Mouse (Mus musculus) lung, postnatal 36 days (tissue): Measurements from ENCODE around the gene Pwwp2a.

ENCODE experiments used
- DNase-seq: peaks from one replicate; pipeline ENCODE4 v3.0.0; 2022; ENCODE audit warnings: mixed read lengths

Gene Pwwp2a

DNA sequence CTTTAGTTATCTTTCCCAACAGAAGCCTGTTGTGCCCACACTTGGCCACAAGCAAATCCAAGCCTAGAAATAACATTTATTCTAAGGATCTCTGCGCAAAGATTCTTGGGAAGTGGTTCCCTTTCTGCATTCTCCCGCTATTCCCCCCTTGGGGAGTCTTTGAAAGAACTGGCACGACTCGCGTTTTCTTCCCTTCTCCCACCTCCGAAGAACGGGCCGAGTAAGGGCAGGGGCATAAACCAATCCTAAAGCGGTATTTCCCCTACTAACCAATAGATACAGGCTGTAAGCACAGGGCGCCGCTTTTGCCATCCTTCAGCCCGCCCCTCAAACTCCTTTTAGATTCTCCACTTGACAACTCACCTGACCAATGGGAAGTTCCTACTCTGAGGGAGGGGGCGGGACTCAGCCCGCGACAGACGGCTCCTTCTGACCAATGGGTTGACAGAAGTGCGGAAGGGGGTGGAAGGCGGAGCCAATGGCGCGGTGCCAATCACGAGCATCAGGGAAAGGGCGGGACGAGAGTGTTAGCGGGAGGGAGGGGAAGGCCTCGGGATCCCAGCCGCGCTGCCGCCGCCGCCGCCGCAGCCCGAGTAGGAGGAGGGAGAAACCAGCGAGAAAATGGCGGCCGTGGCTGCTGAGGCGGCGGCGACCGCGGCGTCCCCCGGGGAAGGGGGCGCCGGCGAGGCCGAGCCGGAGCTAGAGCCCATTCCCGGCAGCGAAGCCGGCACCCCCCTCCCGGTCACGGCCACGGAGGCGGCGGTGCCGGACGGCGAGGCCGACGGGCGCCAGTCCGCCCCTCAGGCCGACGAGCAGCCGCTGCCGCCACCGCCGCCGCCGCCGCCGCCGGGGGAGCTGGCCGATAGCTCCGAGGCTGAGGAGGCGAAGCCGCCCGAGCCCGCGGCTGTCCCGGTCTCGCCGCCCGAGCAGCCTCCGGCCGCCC is at the start of gene Pwwp2a:
Gene Pwwp2a (plus strand): TSS at position 527 of the 943 bp plus-strand sequence.
- DNase-seq: peak; percentile 98

DNA sequence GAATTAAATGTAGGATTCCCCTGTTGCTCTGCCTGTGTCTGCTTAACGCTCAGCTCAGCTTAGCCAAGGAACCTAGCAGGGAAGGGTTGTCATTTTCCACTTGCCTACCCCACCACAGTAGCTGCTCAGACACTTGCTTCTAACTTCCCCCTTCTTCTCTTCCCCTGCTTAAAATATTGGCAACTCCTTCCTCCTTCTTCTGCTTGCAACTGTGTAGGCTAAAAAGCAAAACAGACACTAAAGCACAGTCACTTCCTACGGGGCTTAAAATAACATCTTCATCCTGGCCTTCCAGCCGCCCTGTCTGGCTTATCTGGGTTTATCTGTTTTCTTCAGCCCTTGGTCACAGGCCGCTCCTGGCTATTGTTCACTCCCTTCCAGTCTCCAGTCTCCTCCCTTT is 49.2 kb upstream of the Pwwp2a start:
- peak; percentile 30 for DNase-seq

DNA sequence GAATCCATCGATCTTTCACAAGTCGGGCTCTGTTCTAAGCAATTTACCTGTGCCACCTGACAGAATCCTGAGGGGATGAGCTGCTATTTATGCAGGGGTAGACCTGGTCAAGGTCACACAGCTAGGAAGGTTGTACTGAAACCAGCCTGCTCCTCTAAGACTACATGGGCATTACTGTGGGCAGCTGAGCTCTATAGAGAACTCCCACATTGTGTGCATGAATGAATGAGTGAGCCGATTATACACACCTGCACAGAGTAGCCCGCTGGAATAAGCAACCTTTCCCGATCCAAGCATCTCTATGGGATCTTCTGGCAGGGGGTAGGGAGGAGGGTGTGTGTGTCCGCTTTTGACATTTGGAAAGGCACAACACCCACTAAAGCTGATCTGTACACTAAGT is 48.6 kb upstream of the Pwwp2a start:
- DNase-seq: no peak

DNA sequence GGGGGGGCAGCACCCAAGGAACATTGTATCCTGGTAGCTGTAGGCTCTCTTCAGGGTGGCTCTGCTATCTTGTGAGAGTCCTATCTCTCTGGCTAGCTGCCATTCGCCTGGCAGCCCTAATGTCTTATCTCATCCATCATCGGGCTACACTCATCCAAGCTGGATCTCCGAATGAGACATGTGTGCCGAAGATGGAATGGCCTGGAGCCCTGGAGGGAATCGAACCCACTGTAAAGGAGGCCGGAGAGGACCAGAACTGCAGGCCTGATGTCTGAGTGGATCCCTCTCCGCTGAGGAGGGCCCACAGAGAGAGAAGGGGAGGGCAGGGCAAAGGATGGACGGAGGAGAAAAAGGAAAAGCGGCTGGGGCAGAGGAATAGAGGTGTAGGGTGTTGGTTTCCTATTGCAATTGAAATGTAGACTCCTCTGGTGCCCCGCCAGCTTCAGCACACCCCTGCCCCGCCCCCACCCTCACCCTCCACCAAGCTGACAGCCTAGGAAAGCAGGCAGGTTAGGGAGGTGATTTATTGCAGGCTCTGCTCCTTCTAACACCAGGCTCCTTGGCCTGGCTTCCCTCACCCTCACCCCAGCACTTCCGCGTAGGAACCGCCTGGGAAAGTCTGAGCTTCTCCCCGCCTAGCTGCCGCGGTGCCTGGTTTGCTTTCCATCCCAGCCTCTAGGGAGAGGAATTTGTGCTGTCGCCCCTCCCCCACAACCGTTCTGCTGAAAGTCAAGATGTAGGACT is 48.0 kb upstream of the Pwwp2a start:
- DNase-seq: peak; percentile 78

DNA sequence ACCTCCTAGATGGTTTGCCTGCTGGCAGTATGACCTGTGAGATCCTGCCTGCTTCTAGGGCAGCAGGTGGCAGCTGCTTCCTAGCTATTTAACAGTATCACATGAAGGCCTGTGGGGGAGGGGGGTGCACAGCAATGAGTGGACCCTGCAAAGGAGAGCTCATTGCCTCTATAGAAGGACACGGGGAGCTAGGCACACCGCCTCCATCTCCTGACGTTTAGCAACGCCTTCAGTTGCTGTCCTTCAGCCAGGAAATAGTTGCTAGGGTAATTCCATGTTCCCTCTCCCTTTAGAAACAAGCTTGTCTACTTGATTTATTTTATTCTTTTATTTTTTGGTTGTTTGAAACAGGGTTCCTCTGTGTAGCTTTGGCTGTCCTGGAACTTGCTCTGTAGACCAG is 45.0 kb upstream of the Pwwp2a start:
- no peak for DNase-seq

DNA sequence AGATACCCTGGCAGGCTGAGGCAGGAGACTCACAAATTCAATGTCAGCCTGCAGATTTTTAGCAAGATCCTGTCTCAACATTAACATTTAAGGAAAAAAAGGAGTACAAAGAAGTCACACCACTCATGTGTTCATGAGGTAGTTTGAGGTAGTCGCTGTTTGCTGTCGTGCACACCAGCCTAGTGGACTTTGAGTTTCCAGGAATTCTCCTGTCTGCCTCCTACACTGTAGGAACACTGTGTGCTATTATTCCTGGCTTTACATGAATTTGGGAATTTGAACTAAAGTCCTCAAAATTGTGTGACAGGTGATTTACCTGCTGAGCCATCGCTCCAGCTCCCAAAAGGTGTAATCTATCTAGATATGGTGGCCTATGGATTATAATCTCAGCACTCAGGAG is 43.3 kb upstream of the Pwwp2a start:
- DNase-seq: no peak

DNA sequence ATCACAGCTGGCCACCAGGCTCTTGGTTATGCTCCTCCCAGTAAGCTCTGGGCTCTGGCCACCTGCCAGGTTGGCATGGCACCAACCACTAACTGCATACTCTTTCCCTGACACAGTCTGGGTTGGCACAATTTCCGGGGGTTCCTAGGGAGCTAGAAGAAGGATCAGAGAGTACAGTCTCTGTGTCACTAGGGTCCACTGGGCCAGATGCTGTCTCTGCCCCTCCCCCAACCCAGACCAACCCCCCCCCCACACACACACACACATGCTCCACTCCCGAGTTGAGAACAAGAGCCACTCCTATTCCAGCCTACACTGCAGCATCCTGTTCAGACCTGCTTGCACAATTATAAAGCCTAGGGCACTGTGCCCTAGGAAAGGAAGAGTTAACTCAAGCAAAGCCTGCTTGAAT is 38.6 kb upstream of the Pwwp2a start:
- DNase-seq: peak; percentile 89

DNA sequence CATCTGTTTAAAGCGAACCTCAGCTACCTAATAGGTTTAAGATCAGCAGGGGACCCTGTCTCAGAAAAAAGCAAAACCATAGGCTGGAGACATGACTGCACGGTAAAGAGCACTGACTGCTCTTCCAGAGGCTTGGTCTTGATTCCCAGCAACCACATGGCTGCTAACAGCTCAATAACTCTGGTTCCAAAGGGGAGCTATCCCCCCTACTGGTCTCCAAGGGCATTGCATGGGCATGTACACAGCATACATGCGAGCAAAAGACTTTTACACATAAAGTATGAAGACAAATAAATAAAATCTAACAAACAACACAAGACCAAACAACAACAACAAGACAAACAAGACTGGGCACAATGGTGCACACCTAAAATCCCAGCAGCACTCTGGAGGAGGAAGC is 36.5 kb upstream of the Pwwp2a start:
- DNase-seq: peak; percentile 15

DNA sequence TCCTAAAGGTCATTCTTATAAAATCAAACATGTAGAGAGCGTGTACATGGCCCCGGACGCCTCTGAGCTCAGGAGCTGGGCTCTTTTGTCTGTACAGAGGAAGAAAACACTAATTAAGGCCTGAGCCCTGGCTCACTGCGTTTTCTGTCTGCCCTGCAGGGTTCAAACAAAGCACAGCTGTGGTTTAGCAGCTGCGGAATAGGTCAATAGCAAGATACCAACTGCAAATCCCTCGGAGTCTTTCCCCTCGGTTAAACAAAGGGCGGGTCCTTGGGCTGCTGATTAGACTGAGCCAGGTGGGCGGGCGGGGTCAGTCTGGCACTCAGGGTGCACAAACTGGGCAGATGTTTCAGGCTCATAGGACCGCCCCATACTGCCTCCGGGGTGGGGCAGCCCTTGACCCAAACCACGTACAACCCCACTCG is 28.7 kb upstream of the Pwwp2a start:
- peak; percentile 32 for DNase-seq

DNA sequence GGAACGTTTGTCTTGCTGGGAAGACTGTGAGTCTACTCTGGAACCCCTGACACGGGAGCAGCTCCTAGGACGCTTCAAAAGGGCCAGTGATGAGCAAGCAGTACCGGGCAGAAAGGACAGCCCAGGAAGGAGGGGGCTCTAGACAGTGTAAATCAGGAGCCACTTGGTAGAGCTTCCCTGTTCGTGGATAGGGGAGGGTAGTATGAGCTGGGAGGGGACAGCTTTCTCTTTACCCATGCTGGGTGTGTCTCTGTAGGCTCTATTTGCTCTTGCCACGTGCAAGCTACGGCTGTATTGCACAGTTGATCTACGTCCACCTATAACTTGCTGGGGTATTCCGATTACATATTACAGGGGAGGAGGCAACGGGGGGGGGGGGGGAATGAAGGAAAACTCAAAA is 25.3 kb upstream of the Pwwp2a start:
- no peak for DNase-seq

DNA sequence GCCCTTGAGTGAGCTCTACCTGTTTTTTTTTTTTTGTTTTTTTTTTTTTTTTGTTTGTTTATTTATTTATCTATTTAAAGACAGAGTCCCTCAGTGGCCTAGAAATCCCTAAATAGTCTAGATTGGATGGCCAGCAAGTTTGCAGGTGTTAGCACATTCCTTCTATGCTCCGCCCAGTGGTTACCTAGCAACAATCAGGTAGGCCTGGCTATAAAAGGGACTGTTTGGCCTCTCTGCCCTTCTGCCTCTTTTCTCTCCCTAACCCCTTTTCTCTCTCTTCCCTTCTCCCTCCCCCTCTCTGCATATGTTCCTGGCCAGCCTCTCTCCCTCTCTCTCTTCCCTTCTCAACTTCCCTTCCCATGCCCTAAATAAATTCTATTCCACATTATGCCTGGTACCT is 23.8 kb upstream of the Pwwp2a start:
- peak; percentile 41 for DNase-seq

DNA sequence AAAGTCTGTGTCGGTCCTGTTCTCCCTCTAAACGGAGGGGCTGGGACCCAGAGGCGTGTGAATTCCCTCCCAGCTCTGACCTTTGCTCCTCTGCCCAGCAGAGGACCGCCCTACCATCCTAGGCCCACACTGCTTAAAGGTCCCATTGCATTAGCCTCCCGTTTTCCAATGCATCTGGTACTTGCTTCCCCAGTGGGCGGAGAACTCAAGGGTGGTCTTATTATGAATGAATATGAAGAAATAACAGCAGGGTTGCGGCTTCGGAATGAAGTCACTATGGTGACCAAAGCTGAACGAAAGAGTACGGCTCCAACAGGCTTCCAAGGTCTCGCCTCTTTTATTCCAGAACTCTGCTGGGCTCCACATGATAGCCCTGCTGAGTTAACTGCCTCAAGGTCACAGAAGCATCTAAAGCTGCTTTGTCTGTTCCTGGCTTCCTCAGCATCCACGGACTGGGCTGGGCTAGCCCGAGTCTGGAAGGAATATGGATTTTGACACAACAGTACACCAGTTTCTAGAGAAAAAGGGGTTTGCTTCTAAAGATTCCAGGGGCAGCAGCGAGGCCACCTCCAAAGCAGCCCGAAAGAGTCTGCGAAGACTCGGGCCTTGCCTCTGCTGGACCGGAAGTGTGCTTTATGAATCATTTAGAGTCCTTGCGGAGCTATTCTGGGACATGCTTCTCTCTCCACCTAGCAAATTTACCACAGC is 14.6 kb upstream of the Pwwp2a start:
- DNase-seq: no peak

DNA sequence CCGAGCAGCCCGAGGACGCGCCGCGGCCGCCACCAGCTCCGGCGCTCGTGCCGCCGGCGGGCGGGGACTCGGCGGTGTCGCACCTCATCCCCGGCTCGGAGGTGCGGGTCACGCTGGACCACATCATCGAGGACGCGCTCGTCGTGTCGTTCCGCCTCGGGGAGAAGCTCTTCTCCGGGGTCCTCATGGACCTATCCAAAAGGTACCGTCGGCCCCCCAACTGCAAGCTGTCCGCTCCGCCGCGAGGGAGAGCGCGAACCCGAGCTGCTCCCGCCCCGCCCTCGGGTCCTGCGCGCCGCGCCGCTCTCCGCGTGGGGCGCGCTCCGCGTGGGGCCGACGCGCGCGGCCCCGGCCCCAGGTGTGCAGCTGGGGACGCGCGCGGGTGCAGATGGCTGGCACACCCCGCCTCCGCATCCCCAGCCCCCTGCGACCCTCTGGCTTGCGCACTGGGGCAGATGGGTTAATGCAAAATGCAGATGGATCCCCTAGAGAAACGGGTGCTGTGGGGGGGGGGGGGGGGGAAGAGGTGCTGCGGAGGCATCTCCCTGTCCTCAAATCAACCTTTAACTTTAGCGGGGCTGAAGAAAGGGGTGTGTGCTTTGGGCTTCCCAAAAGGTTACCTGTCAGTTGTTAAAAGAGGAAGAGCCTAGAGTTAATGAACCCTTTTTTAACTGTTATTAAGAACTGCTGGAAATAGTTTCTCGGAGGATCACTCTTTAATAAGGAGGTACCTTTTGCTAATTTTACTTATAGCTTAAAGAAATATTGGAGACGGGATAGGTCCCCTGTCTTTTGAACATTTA is 818 bp downstream of the Pwwp2a start:
- peak; percentile 47 for DNase-seq

DNA sequence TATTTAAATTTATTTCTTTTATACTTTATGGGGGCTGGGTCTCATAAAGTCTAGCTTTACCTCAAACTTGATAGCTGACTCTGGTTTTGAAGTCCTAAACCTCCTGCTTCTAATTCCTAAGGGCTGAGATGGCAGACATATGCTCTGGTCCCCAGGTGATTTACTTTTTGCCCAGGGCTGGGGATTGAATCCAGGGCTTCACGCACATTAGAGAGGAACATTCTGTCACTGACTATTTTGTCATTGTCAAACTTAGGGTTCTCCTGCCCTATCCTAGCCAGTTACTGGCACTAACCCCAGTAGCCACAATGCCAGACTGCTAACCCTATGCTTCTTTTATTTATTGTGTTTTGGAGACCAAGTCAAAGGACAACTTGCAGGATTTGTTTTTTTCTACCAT is 7.1 kb downstream of the Pwwp2a start:
- DNase-seq: no peak

DNA sequence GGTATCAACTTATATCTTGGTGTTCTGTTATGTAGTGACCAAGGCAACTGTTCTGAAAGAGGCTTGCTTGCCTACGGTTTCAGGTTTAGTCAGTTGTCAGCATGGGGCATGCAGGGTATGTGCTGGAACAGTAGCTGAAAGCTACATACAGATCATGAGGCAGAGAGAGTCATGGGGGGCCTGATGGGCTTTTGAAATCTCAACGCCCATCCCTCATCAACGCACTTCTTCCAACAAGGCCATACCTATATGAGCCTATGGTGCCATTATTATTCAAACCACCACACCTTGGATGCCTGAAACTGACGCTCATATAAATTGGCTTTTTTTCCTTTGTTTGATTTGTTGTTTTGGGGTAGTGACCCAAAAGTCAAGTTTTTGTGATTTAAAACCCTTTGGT is 14.8 kb downstream of the Pwwp2a start:
- no peak for DNase-seq

DNA sequence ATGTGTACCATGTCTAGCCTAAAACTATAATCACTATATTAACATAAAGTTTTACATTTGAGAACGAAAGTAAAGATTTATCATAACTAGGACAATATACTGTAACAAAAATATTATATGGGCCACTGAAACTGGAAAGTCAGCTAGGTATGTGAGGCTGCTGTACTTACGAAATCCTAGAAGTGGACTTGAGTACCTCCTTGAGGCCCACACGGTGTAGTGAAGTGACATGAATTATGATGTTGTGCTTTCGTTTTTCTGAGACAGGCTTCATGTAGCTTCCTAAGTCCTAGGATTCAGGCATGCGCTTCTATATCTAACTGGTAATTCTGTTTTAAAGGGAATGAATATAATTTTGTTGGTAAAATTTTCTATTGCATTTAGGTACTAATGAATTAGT is 16.8 kb downstream of the Pwwp2a start:
- DNase-seq: peak; percentile 82

DNA sequence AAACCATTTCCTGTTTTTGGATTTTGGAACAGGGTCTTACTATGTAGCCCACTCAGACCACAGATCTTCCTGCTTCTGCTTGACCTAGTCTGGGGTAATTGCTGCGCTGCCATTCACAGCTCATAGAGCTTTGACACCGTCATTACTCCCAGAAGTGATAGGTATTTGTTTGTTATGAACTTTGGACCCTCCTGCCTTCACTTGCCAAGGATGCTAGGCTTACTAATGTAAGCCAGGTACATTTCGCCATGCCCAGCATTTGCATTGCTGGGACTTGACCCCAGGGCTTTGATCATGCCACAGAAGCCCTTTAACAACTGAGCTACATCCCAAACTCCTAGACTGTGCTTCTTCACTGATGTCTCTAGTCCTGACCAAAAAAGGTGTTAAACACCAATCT is 18.5 kb downstream of the Pwwp2a start:
- DNase-seq: no peak

DNA sequence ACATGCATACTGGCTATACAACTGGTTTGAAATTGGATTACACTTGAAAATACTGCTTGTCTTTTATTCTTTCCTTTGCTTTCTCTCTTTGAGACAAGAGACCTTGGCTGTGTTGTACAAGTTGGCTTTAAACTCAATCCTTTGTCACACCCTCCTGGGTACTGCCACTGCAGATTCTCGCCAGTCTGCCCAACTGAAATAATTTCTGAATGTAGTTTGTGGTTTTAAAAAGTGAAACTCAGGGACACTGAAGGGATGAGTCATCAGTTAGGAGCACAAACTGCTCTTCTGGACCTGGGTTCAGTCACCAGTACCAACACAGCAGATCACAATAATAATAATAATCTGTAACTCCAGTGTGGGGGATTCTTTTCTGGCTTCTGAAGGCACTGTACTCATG is 21.8 kb downstream of the Pwwp2a start:
- DNase-seq: no peak

DNA sequence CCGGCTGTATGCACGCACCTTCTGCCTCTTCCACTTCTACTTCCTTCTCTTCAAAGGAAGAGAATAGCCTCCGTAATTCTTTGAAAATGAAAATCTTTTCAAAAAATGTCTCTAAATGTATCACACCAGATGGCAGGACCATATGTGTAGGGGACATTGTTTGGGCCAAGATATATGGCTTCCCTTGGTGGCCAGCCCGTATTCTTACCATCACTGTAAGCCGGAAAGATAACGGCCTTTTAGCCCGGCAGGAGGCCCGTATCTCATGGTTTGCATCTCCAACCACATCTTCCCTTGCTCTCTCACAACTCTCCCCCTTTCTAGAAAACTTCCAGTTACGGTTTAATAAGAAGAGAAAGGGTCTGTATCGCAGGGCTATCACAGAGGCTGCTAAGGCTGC is 24.0 kb downstream of the Pwwp2a start:
- DNase-seq: no peak

DNA sequence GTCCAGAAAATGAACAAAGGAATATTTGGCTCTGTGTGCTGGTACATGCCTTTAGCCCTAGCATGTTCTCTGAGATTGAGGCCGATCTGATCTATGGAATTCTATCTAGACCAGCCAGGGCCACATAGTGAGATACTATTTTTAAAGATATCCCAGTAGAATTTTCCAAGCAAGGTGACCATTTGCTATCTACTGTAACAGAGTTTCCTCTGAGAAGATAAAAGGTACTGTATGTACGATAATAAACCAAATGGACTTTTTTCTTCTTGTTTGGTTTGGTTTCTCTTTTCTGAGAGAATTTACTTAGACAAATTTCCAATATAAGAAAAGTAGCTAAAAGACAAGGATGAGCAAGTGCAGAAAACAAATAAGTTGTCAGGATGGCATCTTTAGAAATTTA is 26.6 kb downstream of the Pwwp2a start:
- no peak for DNase-seq

DNA sequence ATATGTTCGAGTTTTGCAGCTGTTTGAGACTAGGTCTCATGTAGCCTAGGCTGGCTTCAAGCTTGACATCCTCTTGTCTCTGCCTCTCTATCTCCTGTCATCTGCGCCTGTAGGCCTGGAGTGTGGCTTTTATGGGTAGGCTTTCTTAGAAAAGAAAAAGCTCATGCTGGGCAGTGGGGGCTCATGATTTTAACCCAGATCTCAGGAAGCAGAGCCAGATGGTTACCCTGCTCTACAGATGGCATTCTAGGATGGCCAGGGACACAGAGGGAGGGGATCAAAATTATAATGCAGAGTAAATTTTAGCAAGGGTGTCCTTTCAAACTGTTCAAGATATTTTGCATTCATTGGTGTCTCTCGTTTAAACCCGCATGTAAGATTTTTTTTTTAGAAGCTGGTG is 30.4 kb downstream of the Pwwp2a start:
- DNase-seq: no peak

DNA sequence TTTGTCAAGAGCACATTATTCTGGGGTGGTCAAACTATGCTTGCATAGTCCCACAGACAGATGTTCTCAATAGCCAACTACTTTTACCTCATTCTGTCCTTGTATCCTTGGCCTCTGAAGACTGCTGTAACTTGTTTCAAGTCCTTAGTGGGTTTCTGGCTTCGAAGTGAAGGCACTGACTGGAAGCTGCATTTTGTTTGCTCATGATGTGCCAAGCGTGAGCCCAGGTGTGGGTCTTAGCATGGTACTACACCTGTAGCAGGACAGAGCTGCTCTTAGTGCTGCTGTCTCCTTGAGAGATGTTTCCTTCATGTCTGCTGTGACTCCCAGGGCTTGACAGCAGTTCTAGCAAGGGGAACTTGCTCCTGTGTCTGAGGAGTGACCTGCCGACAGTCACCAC is 41.6 kb downstream of the Pwwp2a start:
- DNase-seq: no peak

DNA sequence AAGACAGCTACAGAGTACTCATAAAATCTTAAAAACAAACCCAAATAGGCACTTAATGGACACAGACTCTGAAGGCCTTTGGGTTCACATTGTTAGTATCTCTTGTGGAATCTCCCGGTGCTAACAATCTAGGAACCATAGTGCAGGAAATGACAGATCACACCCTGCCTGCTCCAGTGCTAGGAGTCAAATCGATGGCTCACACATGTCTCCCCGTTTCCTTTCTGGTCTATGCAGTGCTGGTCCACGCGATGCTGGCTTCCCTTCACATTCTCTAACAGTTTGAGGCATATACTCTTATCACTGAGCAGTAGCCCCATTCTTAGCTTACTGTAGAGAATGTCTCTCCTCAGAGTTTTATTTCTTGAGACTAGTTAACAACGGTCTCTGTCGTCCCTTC is 46.0 kb downstream of the Pwwp2a start:
- no peak for DNase-seq
